Mouse (Mus musculus) frontal cortex, adult 2 months (tissue): ENCODE results near the gene Gm49403. TPM values are rescaled to one million over a fixed set of nuclear protein-coding genes. Genes with fewer than 3 reads are reported as not detected.
"Not testable (repeated sequence)": the region's sequence is repeated elsewhere in the genome, so short reads cannot be mapped to it uniquely, and the experiment has no call there.

Experiments used
- DNase-seq, 2 experiments: peaks; one replicate each; pipeline ENCODE4 v3.0.0; 2022; ENCODE audit warnings: low spot score in 1 of 2; ENCODE audit errors: extremely low spot score in 1 of 2
- polyA plus RNA-seq: library from polyadenylated mRNA; depleted of rRNA; stranded (reverse); fragments of >200 nt; gene quantifications from 2 replicates; pipeline ENCODE4 v1.2.3, GENCODE M21; 2012

Gene Gm49403
- polyA plus RNA-seq, 1 experiment, result not detected

DNA sequence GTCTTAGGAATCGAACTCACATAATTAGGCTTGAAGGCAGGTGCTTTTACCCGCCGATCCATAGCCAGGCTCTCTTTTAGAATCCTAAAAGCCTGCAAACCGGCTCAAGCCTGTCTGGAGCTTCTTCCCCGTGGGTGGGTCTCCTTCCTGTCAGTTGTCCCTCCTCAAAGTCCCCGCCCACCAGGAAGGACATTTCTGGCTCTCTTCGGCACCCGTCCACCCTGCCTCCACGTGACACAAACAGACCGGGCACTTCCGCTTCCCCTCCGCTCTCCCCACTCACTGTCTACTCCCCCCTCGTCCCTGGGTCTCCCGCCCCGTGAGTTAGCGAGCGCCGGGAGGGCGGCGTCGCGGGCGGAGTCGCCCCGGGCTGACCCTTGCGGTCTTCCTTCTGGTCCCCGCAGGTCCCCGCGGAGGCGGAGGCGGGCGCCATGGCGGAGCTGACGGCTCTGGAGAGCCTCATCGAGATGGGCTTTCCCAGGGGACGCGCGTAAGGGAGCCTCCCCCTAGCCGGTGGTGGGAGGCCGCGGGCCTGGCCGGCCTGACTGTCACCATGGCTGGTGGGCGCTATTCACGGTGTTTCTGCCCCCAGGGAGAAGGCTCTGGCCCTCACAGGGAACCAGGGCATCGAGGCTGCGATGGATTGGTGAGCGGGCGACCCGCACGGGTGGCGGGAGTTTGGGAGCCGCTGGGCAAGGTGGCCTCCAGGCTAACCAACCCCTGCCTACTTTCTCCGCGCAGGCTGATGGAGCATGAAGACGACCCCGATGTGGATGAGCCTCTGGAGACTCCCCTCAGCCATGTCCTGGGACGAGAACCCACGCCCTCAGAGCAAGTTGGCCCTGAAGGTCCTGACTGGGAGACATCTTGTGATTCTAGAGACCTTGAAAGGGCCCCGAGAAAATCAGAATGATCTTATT is 12.2 kb upstream of the Gm49403 start, which contains the start of gene Ubxn1:
TSS of gene Ubxn1 (plus strand) at position 230 of the 920 bp plus-strand sequence.
- DNase-seq, result peak; percentile 97 to 99

- DNase-seq, result no peak
These were observed 11.4 kb upstream of the Gm49403 start for GRCm38 (mm10) chr19:8872266-8872840.

GRCm38 (mm10) chr19:8875031-8875430 is 8.7 kb upstream of the Gm49403 start:
- no peak for DNase-seq

GRCm38 (mm10) chr19:8880311-8881033 is 3.3 kb upstream of the Gm49403 start, which contains the start of gene Uqcc3:
Uqcc3 (minus strand) TSS chr19:8880923.
- DNase-seq, result peak; percentile 88 to 93

GRCm38 (mm10) chr19:8881034-8881392 is 2.7 kb upstream of the Gm49403 start:
- no peak for DNase-seq

GRCm38 (mm10) chr19:8886916-8887584 is 3.3 kb downstream of the Gm49403 start:
- no peak for DNase-seq

DNA sequence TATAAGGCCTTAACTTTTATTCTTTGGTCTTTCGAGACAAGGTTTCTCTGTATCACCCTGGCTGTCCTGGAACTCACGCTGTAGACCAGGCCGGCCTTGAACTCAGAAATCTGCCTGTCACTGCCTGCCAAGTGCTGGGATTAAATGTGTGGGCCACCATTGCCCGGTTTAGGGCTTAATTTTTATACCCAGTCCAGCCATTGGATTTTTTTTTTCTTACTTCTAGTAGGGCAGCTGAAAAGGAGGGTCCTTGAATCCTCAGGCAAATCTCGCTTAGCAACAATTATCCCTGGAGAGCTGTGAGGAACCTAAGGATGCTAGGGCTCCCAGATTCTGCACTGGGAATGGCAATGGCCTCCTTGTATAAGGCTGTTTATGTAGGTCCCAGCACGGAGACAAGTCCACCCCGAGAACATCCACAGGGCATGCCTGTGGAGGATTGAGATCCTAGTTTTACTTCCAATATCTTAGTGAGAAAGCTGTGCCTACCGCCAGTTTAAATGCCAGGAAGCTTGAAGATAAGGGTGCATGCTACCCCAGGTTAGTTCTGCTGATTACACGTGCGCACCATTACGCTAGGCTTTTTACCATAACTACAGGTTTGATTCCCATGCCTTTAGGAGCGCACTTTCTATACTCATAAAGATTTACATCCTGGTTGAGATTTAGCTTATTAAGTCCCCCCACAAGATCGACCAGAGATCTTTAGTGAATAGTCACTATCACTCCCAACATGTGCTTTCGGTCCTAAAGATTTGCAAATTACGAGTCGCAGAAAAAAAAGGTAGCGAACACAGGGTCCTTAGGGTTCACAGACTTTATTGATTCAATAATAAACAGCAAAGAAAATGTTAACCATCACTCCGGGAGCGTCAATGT is 4.1 kb downstream of the Gm49403 start:
- DNase-seq, result no peak

DNA sequence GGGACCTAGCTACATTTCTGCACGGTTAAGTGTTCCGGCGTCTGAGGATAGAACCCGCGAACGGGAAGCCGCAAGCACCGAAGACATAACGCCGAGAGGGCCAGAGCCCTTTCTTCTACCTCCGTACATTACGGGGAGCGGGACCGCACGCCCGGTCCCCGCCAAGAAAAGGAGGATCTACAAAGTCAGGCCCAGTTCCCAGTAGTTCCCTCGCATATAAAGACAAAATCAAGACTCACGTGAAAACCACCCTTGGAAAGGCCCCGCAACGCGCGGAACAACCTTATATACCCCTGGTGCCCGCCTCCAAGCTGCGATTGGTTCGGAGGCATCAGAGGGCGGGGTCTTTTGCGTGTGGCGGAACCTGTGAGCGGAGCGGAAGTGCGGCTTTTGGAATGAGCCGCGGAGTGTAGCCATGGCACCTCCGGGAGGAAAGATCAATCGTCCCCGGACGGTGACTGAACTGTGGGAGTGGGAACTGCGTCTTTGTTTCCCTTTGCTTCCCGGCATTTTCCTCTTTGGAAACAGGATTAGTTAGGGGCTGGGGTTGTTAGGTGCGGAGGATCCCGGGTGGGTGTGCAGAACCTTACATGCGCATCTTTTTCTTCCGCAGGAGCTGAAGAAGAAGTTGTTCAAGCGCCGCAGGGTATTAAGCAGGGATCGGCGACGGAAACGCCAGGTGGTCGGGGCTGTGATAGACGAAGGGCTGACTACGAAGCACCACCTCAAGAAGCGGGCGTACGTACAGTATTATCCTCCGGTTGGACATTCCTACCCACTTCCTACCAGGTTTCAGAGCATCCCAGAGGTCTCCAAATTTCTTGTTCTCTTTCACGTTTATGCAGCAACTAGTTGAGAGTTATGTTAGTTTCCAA is 5.0 kb downstream of the Gm49403 start, which contains the start of the genes 1810009A15Rik and Gm49416:
TSS of gene 1810009A15Rik (plus strand) at position 343 of the 875 bp plus-strand sequence.
TSS of gene Gm49416 (plus strand) at position 416 of the 875 bp plus-strand sequence.
- peak; percentile 88 to 96 for DNase-seq

DNA sequence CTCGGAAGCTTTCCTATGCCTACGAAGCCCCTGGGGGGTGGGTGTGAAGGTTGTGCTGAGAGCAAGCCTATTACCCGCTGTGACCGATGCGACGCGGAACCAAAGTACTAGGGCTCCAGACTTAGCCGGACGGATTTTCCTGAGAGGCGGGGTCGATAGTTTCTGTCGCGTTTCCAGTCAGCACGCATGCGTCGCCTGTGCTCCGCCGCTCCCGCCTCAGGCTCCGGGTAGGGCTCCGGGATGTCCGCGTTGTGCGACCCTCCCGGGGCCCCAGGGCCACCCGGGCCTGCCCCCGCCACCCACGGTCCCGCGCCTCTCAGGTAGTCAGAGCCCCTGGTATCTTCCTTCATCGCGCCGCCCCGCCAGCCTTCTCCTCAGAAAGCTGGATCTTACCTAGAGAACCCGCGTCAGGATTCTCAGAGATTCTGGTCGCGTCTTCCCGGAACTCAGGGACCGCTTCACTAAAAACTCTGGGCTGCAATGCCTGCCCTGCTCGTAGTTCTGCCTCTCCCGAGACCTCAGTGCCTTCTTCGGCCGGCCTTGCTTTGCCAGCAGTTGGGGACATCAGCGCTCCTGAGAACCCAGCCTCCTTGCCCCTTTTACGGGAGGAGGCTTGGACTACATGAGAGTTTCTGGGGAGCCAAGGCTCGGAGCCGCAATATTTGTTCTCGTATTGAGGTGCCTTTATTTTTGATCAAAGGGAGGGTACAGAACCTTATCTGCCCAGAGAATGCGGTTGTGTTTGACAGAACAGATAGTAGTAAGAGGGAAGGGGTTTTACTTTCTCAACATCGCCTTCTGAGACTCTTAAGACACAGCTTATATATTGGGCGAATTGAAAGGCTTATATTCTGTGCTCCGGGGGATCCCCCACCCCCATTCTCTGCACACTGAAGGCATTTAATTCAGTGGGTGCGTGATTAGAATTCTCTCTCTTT is 9.4 kb downstream of the Gm49403 start, which contains the start of gene Ints5:
TSS of gene Ints5 (plus strand) at position 177 of the 938 bp plus-strand sequence.
- DNase-seq, result peak; percentile 69 to 92

- DNase-seq, result no peak
These were observed 11.7 kb downstream of the Gm49403 start for GRCm38 (mm10) chr19:8895397-8895960.

GRCm38 (mm10) chr19:8896231-8896630 is 12.5 kb downstream of the Gm49403 start:
- not testable (repeated sequence) for DNase-seq

DNA sequence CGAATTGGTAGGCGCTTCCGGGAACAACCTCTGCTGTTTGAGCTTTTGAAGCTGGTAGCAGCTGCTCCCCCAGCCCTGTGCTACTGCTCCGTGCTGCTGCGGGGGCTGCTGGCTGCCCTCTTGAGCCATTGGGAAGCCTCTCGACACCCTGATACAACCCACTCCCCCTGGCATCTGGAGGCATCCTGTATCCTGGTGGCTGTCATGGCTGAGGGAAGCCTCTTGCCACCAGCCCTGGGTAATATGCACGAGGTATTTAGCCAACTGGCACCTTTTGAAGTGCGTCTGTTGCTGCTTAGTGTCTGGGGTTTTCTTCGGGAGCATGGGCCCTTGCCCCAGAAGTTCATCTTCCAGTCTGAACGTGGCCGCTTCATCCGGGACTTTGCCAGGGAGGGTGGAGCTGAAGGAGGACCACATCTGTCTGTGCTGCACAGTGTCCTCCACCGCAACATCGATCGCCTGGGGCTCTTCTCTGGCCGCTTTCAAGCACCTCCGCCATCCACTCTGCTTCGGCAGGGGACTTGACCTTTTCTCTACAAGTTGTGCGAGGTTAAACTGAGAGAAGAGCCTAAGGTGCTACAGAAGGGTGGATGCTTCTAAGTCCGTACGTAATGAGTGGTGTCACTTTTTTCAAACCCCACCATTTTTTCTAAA is 13.6 kb downstream of the Gm49403 start:
- not testable (repeated sequence) for DNase-seq

GRCm38 (mm10) chr19:8897865-8898495 is 14.2 kb downstream of the Gm49403 start, which contains the start of gene Ganab:
Ganab (plus strand) TSS chr19:8898071.
- peak; percentile 95 to 97 for DNase-seq

GRCm38 (mm10) chr19:8898576-8898975 is 14.8 kb downstream of the Gm49403 start:
- no peak for DNase-seq

GRCm38 (mm10) chr19:8899079-8899478 is 15.3 kb downstream of the Gm49403 start:
- DNase-seq, result no peak

GRCm38 (mm10) chr19:8903412-8903811 is 19.7 kb downstream of the Gm49403 start:
- no peak for DNase-seq
